Mouse (Mus musculus) kidney, postnatal 10 days (tissue): Measurements from ENCODE around the gene Pde10a.
A peak's percentile ranks its signal among the peaks of the same experiment; 100 is the strongest.

Source experiments
- DNase-seq: peaks from one replicate; pipeline ENCODE4 v3.0.0; 2021; ENCODE audit warnings: mixed read lengths

Gene Pde10a

DNA sequence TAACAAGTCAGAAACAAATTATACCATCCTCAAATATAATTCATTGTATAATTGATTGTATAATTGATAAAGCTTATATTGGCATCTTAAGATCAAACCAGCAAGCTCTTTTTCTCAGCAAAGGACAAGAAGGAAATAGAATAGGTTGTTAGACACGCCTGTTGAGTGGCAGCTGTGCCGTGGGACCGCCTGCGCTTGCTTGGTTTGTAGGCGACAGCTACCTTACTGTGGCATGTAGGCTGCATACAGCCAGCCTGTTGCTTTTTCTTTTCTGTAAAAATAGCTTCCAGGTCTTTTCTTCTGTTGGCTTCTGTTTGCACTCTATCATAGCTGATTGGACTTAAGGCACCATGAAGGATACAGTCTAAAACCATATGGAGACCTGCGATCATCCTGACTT is 326.7 kb downstream of the Pde10a start:
- no peak for DNase-seq

DNA sequence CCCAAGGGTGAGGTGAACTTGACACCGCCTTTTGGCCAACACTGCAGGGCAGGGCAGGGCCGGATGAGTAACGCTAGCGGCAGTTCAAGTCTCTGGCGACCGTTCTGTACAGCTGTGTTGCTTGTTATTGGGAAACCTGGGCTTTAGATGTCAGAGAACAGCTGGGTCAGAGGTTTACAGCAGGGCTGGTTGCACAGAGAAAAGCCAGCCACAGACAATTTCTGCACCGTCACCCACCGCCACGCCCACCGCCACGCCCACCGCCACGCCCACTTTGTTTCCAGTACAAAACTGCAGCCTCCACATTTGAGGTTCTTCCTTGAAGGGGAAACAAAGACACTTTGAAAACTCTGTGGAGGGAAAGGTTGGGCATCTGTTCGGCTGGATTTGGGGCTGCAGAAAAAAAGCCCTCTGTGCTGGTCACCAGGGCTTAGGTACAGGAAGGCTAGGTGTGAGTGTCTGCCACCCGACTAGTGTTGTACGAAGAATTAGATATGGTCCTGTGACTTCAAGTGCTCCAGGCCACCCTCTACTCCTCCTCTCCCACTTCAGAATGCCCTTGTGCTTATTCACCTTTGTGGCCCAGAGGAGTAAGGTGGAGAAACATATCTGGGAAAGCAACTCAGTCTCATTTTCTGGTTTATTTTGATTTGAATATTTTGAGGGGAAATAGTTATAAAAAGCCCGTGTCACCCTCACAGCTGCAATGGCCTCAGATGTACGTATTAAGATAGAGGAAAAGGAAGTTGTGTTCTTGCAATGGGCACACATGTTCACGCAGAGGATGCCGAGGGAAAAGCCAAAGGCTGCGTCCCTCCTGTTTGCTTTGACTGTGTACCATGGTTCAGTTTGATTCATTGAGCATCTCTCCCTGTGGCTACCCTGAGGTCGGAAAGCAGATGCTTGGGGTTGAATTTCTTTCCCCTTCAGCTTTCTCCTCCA is 331.5 kb downstream of the Pde10a start:
- DNase-seq: peak; percentile 88

DNA sequence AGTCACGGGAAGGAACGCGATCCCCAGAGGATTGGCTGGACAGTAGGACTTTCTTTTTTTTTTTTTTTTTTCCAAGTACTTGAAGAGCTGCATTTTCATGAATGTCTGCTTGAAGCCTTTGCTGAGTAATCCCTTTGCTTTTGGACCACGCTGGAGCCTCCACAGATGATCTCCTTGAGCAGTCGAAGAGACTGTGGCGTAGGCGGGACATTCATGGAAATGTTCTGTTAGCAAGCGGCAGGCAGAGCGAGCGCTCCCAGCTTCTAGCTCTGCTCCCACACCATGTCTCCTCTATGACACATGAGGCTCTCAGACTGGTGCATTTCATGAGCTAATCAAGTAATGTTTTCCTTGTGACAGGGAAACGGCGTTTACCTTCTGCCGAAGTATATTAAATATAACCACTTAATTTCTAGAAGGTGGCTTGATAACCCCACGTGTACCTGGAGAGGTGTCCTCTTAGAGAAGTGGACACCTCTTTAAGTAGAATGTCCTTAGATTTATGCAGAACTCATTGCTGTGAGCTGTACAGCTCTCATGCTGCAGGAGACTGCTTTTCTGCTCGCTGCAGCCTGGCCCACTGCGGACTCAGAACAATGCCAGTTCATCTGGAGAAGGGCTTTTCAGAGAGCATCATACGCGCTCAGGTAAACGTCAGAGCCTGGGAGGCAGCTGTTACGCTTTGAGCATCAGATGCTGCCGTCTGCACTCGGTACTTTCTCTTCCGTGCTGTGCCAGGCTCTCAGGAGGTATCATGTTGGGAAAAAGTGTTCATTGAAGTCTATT is 333.7 kb downstream of the Pde10a start:
- DNase-seq: peak; percentile 47

DNA sequence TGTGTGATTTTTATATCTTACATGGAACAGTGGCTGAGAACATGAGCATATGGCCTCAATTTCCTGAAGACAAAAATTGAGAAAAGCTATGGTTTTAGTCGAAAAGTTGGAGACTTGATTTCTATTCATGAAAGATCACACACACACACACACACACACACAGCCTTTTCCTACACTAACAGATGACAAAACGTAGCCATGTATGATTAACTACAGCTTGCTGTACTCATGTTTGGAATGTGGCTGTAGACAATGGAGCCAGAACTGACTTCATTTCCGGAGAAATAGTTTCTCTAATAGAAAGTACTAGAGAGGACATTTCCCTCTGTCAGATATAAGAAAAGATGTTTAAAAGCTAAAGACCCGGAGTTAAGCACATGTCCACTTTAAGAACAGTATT is 334.3 kb downstream of the Pde10a start:
- peak; percentile 67 for DNase-seq

DNA sequence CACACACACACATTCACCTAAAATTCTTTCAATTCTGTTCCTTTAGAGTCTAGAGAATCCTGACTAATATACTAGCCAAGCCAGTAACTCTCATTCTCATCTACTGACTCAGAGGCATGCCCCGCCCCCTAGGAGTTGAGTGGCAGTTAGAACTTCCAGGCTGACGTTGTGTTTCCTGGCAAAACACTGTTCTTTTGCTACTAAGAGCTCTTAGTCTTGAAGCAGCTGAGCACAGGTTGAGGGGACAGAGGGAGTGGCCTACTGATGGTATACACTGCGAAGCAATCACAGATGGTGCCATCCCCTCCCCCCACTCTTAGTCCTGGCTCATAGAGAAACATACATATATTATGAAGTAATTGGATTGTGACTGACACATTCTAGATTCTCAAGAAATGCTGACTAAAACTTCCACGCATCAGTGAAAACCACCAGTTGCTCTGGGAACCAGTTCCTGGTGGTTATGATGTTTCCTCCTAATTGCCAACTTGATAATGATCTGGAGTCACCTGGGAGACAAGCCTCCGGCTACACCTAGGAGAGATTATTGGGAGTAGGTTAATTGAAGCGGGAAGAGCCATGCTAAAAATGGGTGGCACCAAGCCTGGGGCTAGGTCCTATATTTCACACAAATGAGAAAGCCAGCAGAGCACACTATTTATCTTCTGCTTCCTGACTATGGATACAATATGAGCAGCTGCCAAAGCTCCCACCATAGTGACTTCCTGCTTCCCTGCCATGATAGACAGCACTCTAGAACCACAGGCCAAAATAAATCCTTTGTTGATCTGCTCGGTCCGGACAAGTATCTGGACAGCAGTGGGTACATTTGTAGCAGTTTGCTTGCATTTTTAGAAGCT is 339.7 kb downstream of the Pde10a start:
- DNase-seq: peak; percentile 63

DNA sequence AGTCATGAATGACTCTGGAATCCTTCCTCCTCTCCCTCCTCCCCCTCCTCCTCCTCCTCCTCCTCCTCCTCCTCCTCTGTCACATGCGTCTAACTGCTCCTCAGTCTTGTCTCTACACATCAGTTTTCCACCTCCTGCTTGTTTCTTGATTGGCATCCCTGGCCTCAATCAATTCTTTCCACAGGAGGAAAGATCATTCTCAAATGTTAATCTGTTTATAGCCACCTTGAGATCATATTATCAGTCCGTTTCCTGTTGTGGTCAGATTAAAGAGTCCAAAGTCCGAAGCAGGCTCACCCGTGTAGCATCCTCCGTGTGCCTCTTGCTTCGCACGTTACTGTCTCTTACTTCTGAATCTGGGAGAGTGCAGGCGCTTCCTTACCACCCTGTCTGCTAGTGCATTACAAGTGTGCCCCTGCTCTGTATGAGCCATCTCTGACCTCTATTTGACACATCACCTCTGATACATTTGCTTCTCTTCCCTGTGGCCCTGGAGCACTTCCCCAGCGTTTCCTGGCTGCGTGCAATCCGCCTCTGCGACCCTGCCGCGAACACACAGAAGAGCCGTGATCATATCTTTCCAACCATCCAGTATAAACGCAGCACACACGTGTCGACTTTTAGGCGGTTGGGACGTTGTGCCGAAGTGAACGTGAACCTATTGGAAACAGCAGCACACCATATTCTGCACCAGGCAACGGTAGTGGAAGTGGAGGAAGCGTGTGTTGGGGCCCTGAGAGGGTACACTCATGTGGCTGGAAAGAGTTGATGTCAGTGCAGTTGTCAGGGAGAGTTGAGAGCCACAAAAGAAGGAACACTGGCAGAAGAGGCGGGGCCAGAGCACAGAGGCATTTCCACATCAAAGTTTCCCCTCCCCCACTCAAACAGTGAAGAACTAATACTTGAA is 342.4 kb downstream of the Pde10a start:
- no peak for DNase-seq

DNA sequence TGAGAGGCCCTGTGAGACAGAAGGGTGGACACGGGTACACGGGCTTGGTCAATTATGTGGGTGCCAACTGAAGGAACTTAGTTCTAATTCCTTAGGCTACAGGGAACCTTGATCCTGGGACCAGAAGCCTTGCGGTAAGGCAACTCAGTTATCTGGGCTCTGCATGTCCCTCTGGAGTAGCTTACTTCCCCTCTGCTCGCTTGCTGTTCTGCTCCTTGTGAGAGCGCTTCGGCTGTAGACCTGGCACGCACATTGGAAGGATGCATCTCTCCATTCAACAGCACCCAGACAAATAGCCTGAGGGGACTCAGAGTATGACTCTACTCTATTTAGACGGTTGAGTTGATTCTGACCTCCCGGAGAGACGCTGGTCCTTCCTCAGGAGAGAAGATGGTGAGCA is 344.1 kb downstream of the Pde10a start:
- DNase-seq: no peak

DNA sequence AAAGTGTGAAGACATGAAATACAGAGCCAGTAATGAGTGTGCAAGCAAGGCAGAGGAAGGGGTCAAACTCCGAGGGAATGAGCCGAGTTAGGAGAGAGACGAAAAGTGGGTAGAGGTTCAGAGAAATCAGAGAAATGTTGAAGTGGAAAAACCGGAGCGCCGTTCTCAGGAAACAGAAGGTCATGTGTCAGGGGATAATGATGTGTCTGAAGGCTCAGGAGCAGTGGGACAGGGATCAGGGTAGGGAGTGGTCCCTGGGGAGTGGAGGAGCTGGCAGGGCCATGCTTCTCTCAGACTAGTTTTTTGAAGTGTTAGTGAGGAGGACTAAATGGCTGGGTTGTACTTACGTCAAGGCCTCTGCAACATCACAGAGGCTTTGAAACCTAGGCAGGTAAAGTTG is 345.7 kb downstream of the Pde10a start:
- no peak for DNase-seq

DNA sequence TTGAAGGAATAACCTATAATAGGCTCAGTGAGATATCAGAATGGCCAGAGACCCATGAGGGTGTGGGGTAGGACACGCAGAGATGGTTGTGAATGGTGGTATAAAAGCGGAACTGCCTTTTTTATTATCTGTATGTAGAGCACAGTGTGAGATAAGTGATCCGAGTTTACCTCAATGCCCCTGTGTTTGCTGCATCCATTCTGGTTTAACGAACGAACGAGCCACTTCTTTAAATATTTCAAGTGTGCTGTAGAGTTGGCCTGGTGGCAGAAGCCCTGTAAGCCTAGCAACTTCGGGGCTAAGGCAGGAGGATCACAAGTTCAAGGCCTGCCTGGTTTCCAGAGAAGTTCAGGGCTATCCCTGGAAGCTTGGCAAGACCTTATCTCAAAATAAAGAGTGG is 346.2 kb downstream of the Pde10a start:
- no peak for DNase-seq

DNA sequence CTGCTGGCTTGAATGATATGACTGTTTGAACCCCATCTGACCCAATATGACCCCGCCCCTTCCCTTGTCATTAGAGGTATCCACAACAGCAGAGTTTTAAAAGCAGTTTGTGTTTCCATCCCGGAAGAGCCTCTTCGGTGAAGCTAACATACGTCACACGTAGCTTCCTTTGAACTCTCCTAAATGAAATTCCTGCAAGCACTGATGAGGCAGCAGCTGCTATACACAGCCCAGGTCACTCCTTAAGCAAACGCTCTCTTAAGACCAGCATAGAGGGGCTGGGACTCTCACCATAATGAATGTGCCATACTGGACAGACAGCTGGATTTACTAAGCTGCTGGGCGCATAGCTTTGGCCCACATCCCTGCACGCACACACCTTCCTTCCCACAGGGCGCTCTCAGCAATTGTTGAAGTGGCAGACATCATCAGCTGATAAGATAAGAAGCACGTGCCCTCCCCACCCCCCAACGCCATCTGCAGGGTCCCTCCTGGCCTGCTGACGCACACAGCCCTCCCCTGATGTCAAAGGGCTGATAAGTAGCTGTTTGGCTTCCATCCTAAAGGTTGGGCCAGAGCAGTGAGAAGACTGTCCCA is 346.9 kb downstream of the Pde10a start:
- DNase-seq: peak; percentile 59

DNA sequence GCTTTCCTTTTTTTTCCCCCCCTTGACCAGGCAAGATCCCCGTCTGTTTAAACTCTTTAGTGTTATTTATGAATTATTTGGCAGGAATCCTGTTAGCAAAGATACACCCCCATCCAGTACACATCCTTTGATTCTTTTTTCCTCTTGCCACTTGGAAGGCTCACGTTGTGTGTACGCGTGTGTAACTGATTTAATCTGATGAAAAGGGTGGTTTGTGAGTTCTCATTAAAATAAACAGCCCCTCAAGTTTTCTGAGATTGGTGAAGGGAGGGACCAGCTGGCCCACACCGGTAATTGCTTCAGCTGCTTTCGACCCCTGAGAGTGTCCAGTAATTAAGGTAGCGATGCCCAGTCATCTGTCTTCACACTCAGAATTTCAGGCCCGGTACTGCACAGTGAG is 347.4 kb downstream of the Pde10a start:
- no peak for DNase-seq

DNA sequence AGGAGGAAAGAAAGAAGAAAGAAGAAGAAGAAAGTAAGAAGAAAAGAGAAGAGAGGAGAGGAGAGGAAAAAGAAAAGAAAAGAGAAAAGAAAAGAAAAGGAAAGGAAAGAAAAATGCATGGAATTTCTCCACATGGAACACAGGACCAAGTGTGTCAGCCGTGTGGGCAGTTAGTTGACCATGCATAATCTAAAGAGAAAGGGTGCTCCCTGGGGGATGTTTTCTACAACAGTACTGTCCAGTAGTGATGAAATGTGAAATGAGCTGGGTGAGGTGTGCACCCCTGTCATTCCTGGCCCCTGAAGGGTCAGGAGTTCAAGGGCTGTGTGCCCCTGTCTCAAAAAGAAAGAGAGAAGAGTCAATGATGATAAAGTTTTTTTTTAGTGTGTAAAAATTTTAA is 352.9 kb downstream of the Pde10a start:
- no peak for DNase-seq

DNA sequence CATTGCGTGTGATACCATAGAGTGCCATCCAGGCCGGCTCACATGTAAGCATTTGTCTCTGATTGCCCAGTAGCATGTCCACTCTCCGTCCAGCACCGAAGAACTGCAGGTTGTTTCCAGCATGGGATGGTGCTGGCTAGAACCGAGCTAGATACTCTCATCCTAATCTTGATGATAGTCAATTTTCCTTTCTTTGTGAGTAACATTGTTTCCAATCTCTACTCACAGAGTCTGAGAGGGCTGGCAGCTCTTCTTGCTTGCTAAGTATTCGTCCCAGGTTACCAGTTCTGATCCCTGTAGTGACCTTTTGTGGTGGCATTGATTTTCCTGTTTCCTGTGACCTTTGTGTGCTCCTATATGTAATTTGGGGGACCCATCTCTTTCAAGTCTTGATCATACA is 356.5 kb downstream of the Pde10a start:
- no peak for DNase-seq

DNA sequence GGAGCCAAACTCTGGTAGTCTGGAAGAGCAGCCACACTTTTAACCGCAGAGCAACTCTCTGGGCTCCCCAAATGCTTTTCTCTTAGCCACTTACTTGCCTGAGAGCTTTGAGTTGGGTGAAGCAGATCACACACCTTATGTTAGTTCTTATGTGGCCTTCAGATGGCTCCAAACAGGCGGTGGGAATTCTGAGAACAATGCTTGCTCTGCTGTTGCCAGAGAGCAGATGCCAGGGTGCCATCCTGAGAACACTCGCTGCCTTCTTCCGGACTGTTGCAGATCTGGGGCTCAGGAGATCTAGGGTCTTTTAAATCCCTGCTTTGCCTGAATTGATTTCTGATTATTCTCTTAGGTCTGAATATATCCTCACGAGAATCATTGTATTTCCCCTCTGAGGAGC is 359.5 kb downstream of the Pde10a start:
- no peak for DNase-seq

DNA sequence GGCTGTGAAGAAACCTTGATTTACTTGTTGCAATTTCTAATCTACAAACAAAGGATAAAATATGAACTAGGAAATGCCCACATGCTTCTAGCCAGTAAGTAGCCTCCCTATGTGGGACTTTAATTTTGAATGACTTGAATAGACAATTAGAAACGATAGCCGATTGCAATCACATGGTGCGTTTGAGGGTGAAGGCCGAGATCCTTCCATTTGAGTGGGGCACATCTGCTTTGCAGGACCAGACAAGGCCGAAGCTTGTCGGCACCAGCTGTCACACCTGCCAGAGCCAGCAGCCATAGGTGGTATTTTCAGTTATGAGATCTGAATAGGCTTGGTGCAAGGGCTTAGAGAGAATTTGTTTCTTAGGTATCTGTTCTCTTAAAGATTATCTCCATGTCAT is 360.7 kb downstream of the Pde10a start:
- no peak for DNase-seq

DNA sequence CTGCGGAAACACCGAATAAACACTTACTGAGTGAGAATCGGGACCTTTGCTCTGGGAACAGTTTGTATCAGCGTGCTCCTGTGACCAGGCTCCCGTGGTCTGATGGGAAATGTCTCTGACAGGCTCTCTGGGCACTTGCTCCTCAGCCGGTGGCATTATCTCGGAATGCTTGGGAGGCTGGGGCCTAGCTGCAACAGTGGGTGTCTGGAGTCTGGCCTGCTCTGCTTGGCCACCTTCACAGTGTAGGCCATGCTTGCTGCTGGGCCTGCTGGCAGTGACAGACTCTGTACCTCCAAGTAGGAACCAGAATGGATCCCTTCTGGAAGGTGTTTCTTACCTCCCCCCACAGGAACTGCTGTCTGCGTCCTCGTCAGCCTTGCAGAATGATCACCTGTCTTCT is 362.9 kb downstream of the Pde10a start:
- DNase-seq: no peak

DNA sequence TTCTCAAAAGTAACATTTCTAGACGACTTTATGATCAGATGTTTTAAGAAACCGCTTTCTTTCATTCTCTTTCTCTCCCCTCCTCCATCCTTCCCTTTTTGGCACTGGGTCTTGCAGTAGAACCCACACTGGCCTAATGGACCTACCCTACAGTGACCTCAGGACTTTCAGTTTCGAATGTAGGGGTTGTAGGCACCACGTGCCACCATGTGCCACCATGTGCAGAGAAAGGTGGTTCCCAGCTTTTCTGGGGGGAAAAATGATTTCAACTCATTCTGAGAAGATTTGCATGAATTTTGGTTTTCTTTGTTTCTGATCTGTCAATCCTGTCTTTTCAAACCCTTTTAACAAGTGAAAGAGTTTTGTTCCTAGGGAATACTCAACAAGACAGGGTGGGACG is 363.5 kb downstream of the Pde10a start:
- DNase-seq: no peak

DNA sequence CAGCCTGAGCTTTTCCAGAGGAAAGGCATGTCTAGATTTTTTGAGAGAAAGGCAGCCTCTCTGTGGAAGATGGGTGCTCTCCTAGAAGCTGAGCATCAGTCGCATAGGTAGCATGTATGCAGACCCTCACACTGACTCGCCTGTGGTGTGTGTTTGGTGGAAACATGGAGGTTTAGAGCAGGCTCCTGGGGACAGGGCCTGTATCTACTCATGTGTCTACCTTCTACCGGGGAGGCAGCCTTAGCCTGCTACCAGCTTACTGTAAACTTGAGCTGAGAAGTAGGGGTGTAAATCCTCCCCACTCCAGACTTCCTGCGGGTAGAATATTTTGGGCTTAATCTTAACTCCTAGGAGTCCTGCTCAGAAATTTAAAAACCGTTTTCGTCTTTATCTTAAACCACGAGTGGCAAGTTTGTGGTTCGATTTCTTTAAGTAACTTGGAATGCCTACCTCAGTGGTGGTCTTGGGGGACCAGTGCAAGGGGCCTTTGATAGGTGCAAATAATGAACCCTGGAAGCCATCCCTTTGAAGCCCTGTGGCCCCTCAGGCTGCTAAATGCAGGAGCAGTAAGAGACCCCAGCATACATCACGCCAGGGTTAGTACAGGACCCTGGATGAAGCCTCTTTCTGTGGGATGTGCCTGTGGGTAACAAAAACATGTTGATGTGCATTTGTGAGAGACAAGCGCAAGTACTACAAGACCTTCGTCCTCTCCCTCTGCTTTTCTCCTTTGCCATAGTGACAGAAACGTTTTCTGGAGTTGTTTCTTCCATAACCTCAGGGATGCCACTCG is 367.2 kb downstream of the Pde10a start:
- no peak for DNase-seq

DNA sequence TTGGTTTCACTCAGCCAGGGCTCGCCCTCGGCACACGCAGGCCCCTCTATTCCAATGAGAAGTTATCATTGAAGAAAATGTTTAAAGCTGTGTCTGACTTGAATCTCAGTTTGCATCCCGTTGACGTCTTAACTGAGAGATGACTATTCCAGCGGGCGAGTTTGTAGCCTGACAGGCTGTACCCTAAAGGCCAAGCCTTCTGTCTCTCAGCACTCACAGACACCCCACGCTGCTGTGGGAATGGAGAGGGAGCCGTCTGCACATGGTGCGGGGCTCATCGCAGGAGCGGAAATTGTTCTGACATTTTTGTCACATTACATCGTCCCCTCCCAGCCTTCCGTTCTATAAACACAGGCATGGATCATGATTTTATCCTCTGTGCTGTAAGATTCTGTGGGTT is 370.8 kb downstream of the Pde10a start:
- DNase-seq: no peak

DNA sequence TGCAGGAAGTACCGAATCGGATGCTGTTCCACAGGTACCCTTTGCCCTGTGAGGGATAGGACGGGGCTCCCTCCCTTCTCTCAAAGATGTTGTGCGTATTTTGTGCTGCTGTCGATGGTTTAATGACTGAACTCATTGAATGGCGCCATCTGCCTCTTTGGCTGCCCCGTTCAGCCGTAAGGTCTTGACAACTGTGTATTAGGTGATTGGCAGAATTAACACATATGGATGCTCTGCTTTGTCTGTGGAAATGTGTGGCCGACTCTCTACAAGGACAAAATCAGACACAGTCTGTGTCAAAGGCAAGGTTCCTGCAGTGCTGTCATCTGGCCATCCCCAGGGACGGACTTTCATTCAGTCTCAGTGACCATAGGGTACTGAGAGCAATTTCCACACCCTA is 372.6 kb downstream of the Pde10a start:
- DNase-seq: no peak

DNA sequence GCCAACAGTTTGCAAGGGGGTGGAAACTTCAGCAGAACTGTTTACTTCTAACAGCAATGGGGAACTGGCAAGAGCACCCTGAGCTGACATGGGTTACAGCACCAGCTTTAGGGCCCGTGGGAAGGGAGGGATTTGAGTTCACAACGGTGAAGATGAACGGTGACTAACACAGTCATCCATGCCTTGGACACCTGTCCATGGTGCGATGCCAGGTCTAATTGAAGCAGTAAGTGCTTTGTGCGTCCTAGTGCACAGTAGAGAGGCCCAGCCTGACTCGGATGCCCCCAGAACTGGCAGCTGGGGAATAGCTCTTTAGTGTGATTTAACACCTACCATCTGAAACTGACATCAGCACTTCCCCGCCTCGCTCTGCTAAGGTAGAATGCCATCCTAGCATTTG is 373.0 kb downstream of the Pde10a start:
- DNase-seq: no peak
